Mouse (Mus musculus): ENCODE measurements around the gene Dnajc1.

GRCm38 (mm10) chr2:18218500-18218899, 174.1 kb downstream of the Dnajc1 start:
- TF ChIP-seq EP300 (IDR thresholded peaks at IDR 0.05; ENCODE audit: low read depth) (no peak), CTCF (IDR thresholded peaks at IDR 0.05; ENCODE audit: low read depth) (no peak)
